Mouse (Mus musculus) stomach, postnatal 0 days (tissue): Measurements from ENCODE around the gene 9930022D16Rik.

Source experiments
- CTCF ChIP-seq: IDR thresholded peaks from 2 replicates; pipeline ENCODE4 v1.5.1; 2016; ENCODE audit warnings: antibody characterized with exemption, low read depth, mild to moderate bottlenecking, moderate library complexity
- EP300 ChIP-seq: optimal IDR thresholded peaks from 2 replicates; pipeline ENCODE3; 2016; ENCODE audit warnings: antibody characterized with exemption

GRCm38 (mm10) chr11:109419461-109419860 lies 5.7 kb downstream of the 9930022D16Rik start:
- TF ChIP-seq CTCF (no peak), EP300 (no peak)
